Mouse (Mus musculus): ENCODE measurements around the gene A26c2. TPM values are rescaled to one million over a fixed set of nuclear protein-coding genes. Genes with fewer than 3 reads are reported as not detected.

The A26c2 gene
- not detected in 2 replicates for polyA plus RNA-seq (2012; ENCODE audit: insufficient read depth, low replicate concordance)

- Histone ChIP-seq H3K36me3 (replicated peaks; ENCODE audit: low read length) (no peaks in the 10 kb centered on the region), H3K27me3 (replicated peaks) (no peaks in the 10 kb centered on the region), H3K9me3 (no peaks in the 10 kb centered on the region), H3K4me1 (no peaks in the 10 kb centered on the region), H3K4me3 (replicated peaks) (no peak within 1 kb of the TSS)
- TF ChIP-seq GATA1 (IDR thresholded peaks at IDR 0.05; ENCODE audit: borderline replicate concordance, low read length) (no peak), FLI1 (IDR thresholded peaks at IDR 0.05; ENCODE audit: low read length) (no peak)
Measured at GRCm38 (mm10) chr7:62823573-62823972, at the start of gene A26c2. Gene A26c2 (minus strand): TSS chr7:62823673.

- Histone ChIP-seq H3K27me3 (replicated peaks) (no peaks in the 10 kb centered on the region), H3K9me3 (peaks cover 3% of the 10 kb centered on the region), H3K4me3 (replicated peaks) (no peak overlapping the region), H3K4me1 (no peaks in the 10 kb centered on the region), H3K36me3 (replicated peaks; ENCODE audit: low read length) (no peaks in the 10 kb centered on the region)
- TF ChIP-seq FLI1 (IDR thresholded peaks at IDR 0.05; ENCODE audit: low read length) (no peak), GATA1 (IDR thresholded peaks at IDR 0.05; ENCODE audit: borderline replicate concordance, low read length) (no peak)
Measured at GRCm38 (mm10) chr7:62851471-62851870, 28.0 kb upstream of the A26c2 start.
